24 mouse cellular contexts compared by ENCODE assay signal in genomic region chr1:179787281-179787680, GRCm38 (mm10). TPM values are rescaled to one million over a fixed set of nuclear protein-coding genes. Genes with fewer than 3 reads are reported as not detected.
"Had no signal": no experiment of that assay in that cellular context is flagged by ENCODE, and none has a peak within 500 bp of the region (broad histone marks: within the 10 kb centered on the region; RNA-seq: fewer than 3 reads in every experiment).

No protein-coding gene starts in this region.

- H3K4me1 ChIP-seq: kidney, embryonic 15.5 days; limb, embryonic 12.5 days; lung, embryonic 15.5 days; midbrain, embryonic 15.5 days; neural tube, embryonic 13.5 days had no signal

- H3K4me3 ChIP-seq: kidney, embryonic 15.5 days; left cerebral cortex, adult 2 months; limb, embryonic 12.5 days; liver, embryonic 13.5 days; lung, embryonic 15.5 days; megakaryocyte, embryonic 14.5 days; midbrain, embryonic 15.5 days; neural tube, embryonic 13.5 days had no signal

- ATAC-seq: intestine, embryonic 16.5 days; liver, postnatal 0 days; midbrain, embryonic 15.5 days had no signal

- H3K9me3 ChIP-seq: kidney, embryonic 15.5 days; limb, embryonic 12.5 days; liver, embryonic 13.5 days; lung, embryonic 15.5 days; megakaryocyte, embryonic 14.5 days; midbrain, embryonic 15.5 days; neural tube, embryonic 13.5 days had no signal

- H3K27me3 ChIP-seq: kidney, embryonic 15.5 days; limb, embryonic 12.5 days; liver, embryonic 13.5 days; lung, embryonic 15.5 days; megakaryocyte, embryonic 14.5 days; midbrain, embryonic 15.5 days; neural tube, embryonic 13.5 days had no signal

- DNase-seq: kidney, adult 2 months; kidney, postnatal 14 days; liver; liver, embryonic 13.5 days; liver, postnatal 0 days; lung, postnatal 14 days; right cerebral cortex, adult 18-20 months; right cerebral cortex, postnatal 25 days; thymus, postnatal 4 days had no signal

- H3K27ac ChIP-seq: kidney, embryonic 15.5 days; left cerebral cortex, adult 2 months; limb, embryonic 12.5 days; liver, embryonic 13.5 days; lung, embryonic 15.5 days; midbrain, embryonic 15.5 days; neural tube, embryonic 13.5 days; stomach, postnatal 0 days had no signal

RNA-seq across cellular contexts. Expression of gene Gm10518, which starts 15.9 kb away (rescaled TPM):
- total RNA-seq: layer of hippocampus, postnatal 14 days; left cerebral cortex, postnatal 14 days; monocyte, adult 5-6 weeks had no signal
- polyA plus RNA-seq: intestine, embryonic 16.5 days; kidney, adult 2 months; kidney, embryonic 15.5 days; large intestine, adult 2 months; lung, embryonic 15.5 days; neural tube, embryonic 13.5 days; small intestine, adult 2 months had no signal

RNA-seq across cellular contexts. Expression of gene Kif28, which starts 42.2 kb away (rescaled TPM):
- total RNA-seq: monocyte, adult 5-6 weeks had no signal
- polyA plus RNA-seq: intestine, embryonic 16.5 days; kidney, adult 2 months; kidney, embryonic 15.5 days; large intestine, adult 2 months; limb, embryonic 12.5 days; liver, embryonic 13.5 days; liver, postnatal 0 days; lung, embryonic 15.5 days; midbrain, embryonic 11.5 days; midbrain, embryonic 15.5 days; neural tube, embryonic 13.5 days; small intestine, adult 2 months; stomach, postnatal 0 days had no signal
